Mouse (Mus musculus) heart, adult 2 months (tissue): Measurements from ENCODE around the gene Nrxn2. TPM values are rescaled to one million over a fixed set of nuclear protein-coding genes. Genes with fewer than 3 reads are reported as not detected.
A peak's percentile ranks its signal among the peaks of the same experiment; 100 is the strongest.

Experiments
- DNase-seq, 2 experiments: peaks; one replicate each; pipeline ENCODE4 v3.0.0; 2021
- H3K27ac ChIP-seq: fragments of 200-600 bp; 2 replicates; pipeline ENCODE4 v1.8.1; 2022
- H3K27me3 ChIP-seq: fragments of 200-500 bp; 2 replicates; pipeline ENCODE4 v1.6.1; 2012; ENCODE audit warnings: mild to moderate bottlenecking, low read length, inconsistent platforms, mixed read lengths; ENCODE audit not compliant: control insufficient read depth, insufficient read depth
- H3K36me3 ChIP-seq: fragments of 200-500 bp; 2 replicates; pipeline ENCODE4 v1.6.1; 2012; ENCODE audit warnings: low read length, inconsistent platforms; ENCODE audit not compliant: control insufficient read depth, insufficient read depth
- H3K4me1 ChIP-seq: fragments of 200-500 bp; 2 replicates; pipeline ENCODE4 v1.6.1; 2011; ENCODE audit warnings: low read length; ENCODE audit not compliant: control insufficient read depth, insufficient read depth
- H3K4me3 ChIP-seq: fragments of 200-600 bp; 2 replicates; pipeline ENCODE4 v1.8.1; 2022
- H3K79me2 ChIP-seq: fragments of 200-500 bp; replicated peaks from 2 replicates; pipeline ENCODE4 v1.6.1; 2012; ENCODE audit warnings: mild to moderate bottlenecking, inconsistent platforms, low read length, moderate library complexity, mixed read lengths; ENCODE audit not compliant: control insufficient read depth, insufficient read depth
- H3K9ac ChIP-seq: fragments of 200-500 bp; 2 replicates; pipeline ENCODE4 v1.6.1; 2012; ENCODE audit warnings: low read depth, mild to moderate bottlenecking, control low read depth, inconsistent platforms, low read length, mixed read lengths
- CTCF ChIP-seq: fragments of 200-600 bp; IDR thresholded peaks from 2 replicates; pipeline ENCODE4 v1.8.1; 2022; ENCODE audit warnings: antibody characterized with exemption, mild to moderate bottlenecking, moderate library complexity
- EP300 ChIP-seq: fragments of 200-500 bp; IDR thresholded peaks from 2 replicates; pipeline ENCODE4 v1.6.1; 2011; ENCODE audit warnings: low read depth, low read length, control low read depth; ENCODE audit not compliant: insufficient read depth
- POLR2A ChIP-seq: fragments of 200-500 bp; IDR thresholded peaks from 2 replicates; pipeline ENCODE4 v1.6.1; 2011; ENCODE audit warnings: mild to moderate bottlenecking, low read depth, low read length, control low read depth; ENCODE audit not compliant: insufficient read depth
- WGBS: fragments of 180-500 bp; shearing (Covaris S2); methylation state at CpG from one replicate; pipeline ENCODE4 v1.1.7; 2018; 5-methylcytosine and 5-hydroxymethylcytosine counted together
- intact Hi-C: fragments of 180-260 bp; cut with DNase I; formaldehyde crosslinking; loops from one replicate; pipeline ENCODE4 v1.15.1; 2025
- polyA plus RNA-seq: library from polyadenylated mRNA; depleted of rRNA; stranded (reverse); fragments of >200 nt; gene quantifications from 2 replicates; pipeline ENCODE4 v1.2.3, GENCODE M21; 2012
- total RNA-seq, 2 experiments: library from RNA; stranded (reverse); gene quantifications; 2 replicates each; pipeline ENCODE4 v1.2.3; 2021

The Nrxn2 gene
- total and polyA plus RNA-seq, 3 experiments: 3.4 to 5.2 (median 4.5) TPM

GRCm38 (mm10) chr19:6375423-6376254 is 42.9 kb upstream of the Nrxn2 start:
- 94% methylated on average over 41 of the region's 42 CpGs for WGBS
- intact Hi-C loops: no loop called here
- Histone ChIP-seq H3K9ac (no peak overlapping the region), H3K27ac (no peak overlapping the region), H3K36me3 (peaks cover 25% of the 10 kb centered on the region), H3K27me3 (no peaks in the 10 kb centered on the region), H3K4me3 (no peak overlapping the region), H3K4me1 (peaks cover 5% of the 10 kb centered on the region; the same call in 1 of the 2 replicates), H3K79me2 (peaks cover 3% of the 10 kb centered on the region; the same call in 1 of the 2 replicates)
- DNase-seq: no peak
- no peak for TF ChIP-seq CTCF
- no peak for TF ChIP-seq POLR2A
- TF ChIP-seq EP300: no peak

GRCm38 (mm10) chr19:6376255-6376564 is 42.3 kb upstream of the Nrxn2 start:
- Histone ChIP-seq H3K4me3 (no peak overlapping the region), H3K9ac (no peak overlapping the region), H3K79me2 (peaks cover 3% of the 10 kb centered on the region; the same call in 1 of the 2 replicates), H3K36me3 (peaks cover 22% of the 10 kb centered on the region), H3K4me1 (peaks cover 5% of the 10 kb centered on the region; the same call in 1 of the 2 replicates), H3K27me3 (no peaks in the 10 kb centered on the region), H3K27ac (no peak overlapping the region; the same call in 1 of the 2 replicates)
- intact Hi-C loops: no loop called here
- WGBS: 60% methylated on average over 14 of the region's 14 CpGs
- TF ChIP-seq CTCF (peak; percentile 79), POLR2A (no peak)
- peak in 1 of 2 experiments; percentile 70 for DNase-seq

- Histone ChIP-seq H3K9ac (no peak overlapping the region), H3K79me2 (peaks cover 3% of the 10 kb centered on the region; the same call in 1 of the 2 replicates), H3K27ac (peak overlapping the region; percentile 62; the same call in 1 of the 2 replicates), H3K4me1 (peaks cover 5% of the 10 kb centered on the region; the same call in 1 of the 2 replicates), H3K4me3 (no peak overlapping the region), H3K36me3 (peaks cover 22% of the 10 kb centered on the region), H3K27me3 (no peaks in the 10 kb centered on the region)
- TF ChIP-seq EP300: no peak
- no peak for TF ChIP-seq CTCF
- TF ChIP-seq POLR2A: no peak
- WGBS: 47% methylated on average over 2 of the region's 2 CpGs
- intact Hi-C loops: no loop called here
- no peak for DNase-seq
Measured at GRCm38 (mm10) chr19:6376643-6377042, 41.9 kb upstream of the Nrxn2 start.

- H3K4me1 ChIP-seq: peaks cover 7% of the 10 kb centered on the region; the same call in 1 of the 2 replicates
- H3K9ac ChIP-seq: no peak overlapping the region
- H3K4me3 ChIP-seq: no peak overlapping the region
- H3K36me3 ChIP-seq: peaks cover 19% of the 10 kb centered on the region
- peaks cover 3% of the 10 kb centered on the region; the same call in 1 of the 2 replicates for H3K79me2 ChIP-seq
- TF ChIP-seq CTCF: no peak
- peak overlapping the region; percentile 62 for H3K27ac ChIP-seq
- DNase-seq: no peak
- no peaks in the 10 kb centered on the region for H3K27me3 ChIP-seq
- intact Hi-C loops: no loop called here
- WGBS: 71% methylated on average over 11 of the region's 11 CpGs
Measured at GRCm38 (mm10) chr19:6377327-6378040, 41.0 kb upstream of the Nrxn2 start.

GRCm38 (mm10) chr19:6380411-6381166 is 37.9 kb upstream of the Nrxn2 start:
- Histone ChIP-seq H3K4me1 (peaks cover 15% of the 10 kb centered on the region), H3K79me2 (no peaks in the 10 kb centered on the region), H3K27me3 (no peaks in the 10 kb centered on the region), H3K36me3 (peaks cover 11% of the 10 kb centered on the region), H3K4me3 (no peak overlapping the region), H3K27ac (no peak overlapping the region), H3K9ac (no peak overlapping the region)
- DNase-seq: no peak
- 91% methylated on average over 9 of the region's 9 CpGs for WGBS
- TF ChIP-seq EP300 (no peak), POLR2A (no peak), CTCF (no peak)
- intact Hi-C loops: no loop called here
